Mouse (Mus musculus): ENCODE data around the gene Fmo5.

Gene Fmo5

DNA sequence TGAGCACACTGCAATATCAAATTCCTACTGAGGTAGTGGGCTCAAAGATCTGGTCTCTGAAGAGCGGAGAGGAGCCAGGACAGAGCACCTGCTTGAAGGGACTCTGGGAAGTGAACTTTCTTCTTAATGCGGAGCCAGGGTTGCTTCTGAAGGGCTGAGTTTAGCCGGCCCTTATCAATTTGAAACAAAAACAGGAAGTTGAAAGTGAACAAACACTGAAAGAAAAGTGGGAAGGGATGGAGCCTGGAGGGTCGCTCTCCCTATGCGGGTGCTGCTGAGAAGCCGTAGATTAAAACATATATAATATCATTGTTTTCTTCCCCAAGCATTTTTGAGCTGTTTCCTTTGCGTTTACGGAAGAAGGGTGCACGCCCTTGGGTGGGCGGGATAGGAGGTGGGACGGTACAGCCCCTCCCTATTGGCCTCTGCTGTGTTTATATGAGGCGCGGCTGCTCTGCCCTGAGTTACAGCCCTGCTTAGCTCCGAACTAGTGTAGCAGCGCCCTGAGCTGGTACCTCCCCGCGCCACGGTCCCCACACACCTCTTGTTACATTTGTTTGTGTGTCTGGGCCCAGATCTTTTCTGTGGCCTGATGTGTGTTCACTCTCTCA, at the start of gene Fmo5:
Gene Fmo5 (plus strand): TSS at position 414 of the 611 bp plus-strand sequence.
- no peak for DNase-seq (ENCODE audit: low spot score)

DNA sequence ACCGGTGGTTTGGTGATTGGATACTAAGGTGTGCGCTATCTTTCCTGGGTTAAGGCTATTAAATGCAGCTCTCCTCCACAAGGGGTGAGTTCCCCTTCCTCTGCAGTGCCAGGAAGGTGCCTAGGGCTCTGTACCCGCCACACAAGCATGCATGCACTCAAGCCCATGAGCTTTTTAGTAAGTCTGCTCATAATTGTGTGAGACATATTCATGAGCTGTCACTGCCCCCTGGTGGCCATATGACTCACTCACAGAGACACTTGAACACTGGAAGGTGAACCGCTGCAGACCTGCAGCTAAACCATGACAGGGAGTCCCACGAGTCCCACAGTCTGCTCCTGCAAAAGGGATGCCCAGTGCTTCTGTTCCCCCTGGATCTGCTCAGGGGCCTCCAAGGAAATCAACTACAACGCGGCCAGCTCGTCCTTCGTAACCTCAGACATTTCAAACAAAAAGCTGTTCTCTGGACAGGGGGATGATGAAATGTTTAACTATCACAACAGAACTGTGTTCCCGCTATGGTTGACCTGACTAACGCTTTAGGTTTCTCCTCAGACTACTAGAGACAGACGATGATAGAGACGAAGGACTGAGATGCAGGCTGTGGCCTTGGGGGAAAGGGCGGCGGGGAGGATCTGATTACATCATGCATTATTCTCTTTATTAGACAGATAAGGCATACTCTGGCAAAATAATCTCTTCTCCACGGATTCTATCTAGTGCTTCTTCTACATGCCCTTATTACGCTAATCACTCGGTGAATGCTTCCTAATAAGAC, 43.0 kb upstream of the Fmo5 start:
- DNase-seq (ENCODE audit: low spot score), result peak; percentile 86

DNA sequence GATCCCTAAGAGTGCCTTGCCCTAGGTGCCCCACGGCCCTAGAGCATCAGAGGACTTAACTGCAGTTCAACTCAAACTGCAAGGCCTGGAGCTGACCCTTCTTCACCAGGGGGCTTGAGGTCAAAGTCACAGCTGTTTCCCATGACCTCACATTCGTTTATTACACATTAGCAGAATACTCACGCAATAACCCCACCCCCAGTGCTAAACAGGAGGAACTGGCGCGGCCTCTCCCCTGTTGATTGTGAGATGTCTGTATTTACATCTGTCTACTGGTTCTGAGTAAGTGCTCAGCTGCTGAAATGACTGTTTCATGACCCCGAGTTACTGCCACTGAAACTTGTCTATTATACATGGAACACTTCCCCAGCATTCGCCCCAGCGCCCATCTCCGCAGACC, 40.9 kb upstream of the Fmo5 start:
- DNase-seq (ENCODE audit: low spot score), result no peak

DNA sequence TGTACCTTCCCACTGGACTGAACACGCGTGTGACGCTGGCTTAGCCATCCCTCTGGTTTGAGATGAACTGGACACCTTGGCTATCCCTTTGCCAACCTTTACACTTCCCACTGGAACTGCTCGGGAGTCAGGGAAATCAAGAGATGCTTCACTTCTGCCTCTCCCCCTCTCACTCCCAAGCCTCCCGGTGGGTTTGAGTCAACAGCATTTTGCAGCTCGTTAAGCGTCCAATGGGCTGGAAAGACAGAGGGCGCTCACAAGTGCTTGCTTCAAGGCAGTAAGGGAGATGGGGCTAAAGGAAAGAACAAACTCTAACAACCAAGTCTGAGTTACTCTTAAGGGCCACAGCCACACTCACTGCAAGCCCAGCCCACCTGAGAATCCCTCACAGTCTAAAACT, 37.9 kb upstream of the Fmo5 start:
- no peak for DNase-seq (ENCODE audit: low spot score)

DNA sequence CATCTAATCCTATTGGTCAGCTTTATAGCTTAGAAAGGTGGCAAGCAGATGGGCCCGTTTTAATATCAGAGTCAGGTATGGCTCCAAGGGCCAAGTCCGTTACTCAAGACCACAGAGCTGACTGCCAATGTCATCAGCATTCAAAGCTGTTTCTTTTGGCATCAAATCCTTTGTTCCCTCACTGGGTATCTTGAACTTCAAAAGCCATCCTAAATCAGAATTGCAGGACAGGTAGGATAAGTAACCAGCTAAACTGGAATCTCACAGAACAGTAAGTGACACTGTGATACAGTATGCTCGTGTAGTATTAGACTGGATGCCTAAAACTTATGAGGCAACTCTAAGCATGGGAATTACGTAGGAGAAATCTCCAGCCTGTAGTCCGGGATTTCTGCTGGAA, 35.5 kb upstream of the Fmo5 start:
- DNase-seq (ENCODE audit: low spot score), result no peak

DNA sequence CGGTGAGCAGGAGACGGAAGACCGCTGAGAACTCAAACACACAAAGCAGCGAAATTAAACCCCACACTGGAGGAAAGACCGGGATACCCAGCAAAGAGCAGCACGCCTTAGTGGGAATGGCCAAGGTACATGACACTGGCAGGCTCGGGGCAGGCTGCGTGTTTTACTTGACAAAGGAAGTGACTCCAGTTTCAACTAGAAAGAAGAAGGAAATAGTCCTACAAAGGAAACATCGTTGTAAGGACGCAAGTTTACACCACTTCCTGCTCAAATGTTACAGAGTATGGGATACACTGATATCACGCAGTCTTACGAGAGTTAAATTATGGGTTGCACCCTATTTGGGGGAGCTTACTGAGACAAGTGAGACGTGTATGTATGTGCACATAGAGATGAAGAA, 34.5 kb upstream of the Fmo5 start:
- no peak for DNase-seq (ENCODE audit: low spot score)

DNA sequence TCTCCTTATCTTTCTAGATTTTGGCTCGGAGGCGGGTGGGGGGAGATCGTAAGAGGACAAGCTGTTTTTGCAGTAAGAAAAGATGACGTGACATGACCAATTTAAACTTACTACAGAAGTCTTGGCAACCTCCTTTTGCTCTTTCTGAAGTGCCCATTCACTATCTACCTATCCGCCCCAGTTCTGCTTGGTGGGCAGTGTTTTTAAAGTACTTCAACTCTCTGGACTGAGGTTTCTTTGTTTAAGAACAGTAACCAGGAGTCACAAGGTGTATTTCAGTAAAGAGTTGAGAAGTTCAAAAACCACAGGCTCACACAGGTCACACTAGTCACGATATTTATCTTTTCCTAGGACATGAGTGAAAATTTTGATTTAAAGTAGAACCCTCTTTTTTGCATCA, 33.5 kb upstream of the Fmo5 start:
- DNase-seq (ENCODE audit: low spot score), result no peak

DNA sequence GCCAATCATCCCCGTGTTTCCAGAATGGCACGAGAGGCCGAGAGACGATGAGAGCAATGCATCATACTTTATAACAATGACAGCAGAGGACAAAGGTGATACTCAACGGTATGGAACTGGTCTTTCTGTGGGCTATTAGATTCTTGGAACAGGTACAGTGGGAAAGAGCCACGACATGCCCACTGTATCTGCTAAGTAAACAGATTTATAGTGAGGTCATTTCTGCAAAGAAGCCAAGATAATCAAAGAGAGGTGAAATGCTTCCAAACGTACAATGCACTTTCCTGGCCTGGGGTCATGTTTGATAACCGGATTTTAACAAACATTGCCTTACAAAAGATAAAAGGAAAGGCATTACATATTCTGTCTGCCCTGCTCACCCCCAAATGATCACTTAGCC, 31.8 kb upstream of the Fmo5 start:
- no peak for DNase-seq (ENCODE audit: low spot score)

DNA sequence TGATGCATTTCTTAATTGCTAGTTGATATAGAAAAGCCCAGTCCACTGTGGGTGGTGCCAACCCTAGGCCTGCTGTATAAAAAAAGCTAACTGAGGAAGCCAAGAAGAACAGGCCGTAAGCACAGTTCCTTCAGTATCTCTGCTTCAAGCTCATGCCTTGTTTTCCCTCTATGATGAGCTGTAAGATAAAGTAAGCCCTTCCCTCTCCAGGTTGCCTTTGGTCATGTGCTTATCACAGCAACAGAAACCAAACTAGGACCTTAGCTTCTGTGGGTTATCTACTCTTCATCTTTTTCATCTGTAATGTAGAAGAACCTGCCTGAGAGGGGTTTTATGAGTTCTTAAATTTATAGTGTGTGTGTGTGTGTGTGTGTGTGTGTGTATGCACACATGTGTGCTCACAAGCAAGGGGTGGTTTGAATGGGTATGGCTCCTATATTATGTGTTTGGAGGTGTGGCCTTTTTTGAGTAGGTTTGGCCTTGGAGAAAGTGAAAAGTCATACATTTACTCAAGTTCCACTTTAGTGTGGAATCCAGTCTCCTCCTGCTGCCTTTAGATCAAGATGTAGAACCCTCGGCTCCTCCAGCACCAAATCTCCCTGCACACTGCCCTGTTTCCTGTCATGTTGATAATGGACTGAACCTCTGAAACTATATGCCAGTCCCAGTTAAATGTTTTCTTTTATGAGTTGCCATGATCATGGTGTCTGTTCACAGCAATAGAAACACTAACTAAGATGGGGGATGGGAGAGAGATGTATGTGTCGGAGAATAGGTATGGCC, 28.4 kb upstream of the Fmo5 start:
- no peak for DNase-seq (ENCODE audit: low spot score)

DNA sequence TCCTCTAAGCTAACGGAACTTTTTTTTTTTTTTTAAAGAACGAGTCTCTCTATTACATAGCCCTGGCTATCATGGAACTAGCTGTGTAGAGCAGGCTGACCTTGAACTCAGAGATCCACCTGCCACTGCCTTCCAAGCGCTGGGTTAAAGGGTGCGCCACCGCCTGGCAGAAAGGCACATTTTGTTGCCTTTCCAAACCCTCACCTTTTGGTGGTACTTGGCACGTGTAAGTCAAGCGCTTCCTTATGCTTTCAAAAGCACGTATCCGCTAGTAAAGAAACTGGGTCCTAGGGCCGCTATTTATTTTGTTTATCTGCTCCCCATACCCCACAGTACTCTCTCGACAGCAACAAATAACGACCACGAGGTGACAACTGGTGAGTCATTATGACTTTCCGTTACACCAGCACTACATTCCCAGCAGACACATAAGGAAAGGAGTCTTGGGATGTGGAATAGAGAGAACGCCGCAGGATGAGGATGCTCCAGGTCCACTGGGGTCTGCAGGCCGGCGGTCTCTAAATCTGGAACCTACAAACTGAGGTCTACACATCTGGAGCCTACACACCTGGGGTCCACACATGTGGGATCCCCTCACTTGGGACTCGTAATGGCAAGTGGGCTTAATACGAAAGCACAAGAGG, 19.3 kb upstream of the Fmo5 start:
- DNase-seq (ENCODE audit: low spot score), result peak; percentile 47

DNA sequence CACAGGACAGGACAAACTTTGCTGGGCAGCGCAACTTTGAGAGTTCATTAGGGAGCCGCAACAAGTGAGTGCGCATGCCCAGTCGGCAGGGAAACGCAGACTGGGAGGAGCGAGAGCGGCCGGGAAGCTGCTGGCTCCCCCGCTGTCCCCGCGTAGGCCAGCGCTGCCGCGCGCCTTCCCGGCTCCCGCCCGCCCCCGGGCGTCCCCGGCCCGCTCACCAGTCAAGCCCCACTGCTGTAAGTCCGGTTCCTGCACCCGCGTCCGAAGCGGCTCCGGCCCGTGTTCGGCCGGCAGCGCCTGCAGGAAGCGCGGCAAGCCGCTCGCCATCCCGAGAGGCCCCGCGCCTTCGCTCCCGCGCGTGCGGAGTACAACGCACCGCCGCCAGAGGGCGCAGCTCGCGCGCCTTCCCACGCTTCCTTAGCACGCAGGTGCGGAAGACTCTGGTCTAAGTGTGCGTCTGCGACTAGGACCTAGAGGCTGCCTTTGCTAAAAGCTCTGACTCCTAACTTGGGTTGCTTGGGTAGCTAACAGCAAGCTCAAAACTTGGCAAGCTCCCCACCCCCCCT, 18.7 kb upstream of the Fmo5 start, which contains the start of gene Chd1l:
Gene Chd1l (minus strand): TSS at position 359 of the 566 bp plus-strand sequence.
- peak; percentile 91 for DNase-seq (ENCODE audit: low spot score)

DNA sequence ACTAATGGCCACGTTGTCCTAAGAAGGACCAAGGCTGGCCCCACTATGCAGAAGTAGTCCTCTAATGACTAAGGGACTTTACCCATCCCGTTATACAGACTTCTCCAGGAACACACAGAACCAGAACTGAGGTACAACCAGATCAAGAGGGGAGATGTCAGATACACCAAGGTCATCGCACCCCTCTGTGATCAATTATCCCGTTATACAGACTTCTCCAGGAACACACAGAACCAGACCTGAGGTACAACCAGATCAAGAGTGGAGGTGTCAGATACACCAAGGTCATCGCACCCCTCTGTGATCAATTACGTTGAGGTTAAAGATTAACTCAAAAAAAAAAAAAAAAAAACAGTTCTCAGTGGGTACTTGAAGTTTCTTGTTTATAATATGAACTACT, 17.6 kb upstream of the Fmo5 start:
- DNase-seq (ENCODE audit: low spot score), result no peak

DNA sequence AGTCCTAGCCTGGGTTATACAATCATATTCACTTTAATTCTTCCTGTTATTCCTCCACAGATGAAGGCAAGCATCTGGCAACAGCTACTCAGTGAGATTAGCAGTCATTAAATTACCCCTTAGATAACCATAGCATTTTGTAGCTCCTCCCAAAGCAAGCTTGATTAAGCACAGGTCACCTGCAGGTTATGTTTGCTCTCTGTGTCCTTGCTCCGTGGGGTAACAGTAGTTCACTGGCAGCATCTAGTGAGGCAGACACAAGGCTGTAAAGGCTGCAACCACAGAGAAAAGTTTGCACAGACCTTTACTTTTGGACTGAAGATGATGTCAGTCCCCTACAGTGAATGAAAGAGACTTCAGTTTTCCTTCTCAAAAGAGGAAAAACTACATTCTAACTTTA, 13.4 kb upstream of the Fmo5 start:
- no peak for DNase-seq (ENCODE audit: low spot score)

DNA sequence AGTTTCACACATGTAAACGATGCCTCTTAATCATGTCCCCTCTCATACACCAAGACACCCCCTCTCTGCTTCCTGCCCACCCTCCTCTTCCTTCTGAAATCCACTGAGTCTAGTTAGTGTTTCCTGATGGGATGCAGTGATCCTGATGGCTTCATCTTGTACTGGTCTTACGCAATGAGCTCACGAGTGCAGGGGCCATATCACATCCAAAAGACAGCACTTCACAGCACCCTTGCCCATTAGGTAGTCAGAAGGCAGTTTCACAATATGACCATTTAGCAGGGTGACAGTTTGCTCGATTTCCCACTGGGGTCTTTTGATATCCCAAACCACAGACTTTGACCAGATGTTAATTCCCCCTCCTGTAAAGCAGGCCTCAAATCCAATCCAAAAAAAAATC, 12.7 kb upstream of the Fmo5 start:
- DNase-seq (ENCODE audit: low spot score), result no peak

DNA sequence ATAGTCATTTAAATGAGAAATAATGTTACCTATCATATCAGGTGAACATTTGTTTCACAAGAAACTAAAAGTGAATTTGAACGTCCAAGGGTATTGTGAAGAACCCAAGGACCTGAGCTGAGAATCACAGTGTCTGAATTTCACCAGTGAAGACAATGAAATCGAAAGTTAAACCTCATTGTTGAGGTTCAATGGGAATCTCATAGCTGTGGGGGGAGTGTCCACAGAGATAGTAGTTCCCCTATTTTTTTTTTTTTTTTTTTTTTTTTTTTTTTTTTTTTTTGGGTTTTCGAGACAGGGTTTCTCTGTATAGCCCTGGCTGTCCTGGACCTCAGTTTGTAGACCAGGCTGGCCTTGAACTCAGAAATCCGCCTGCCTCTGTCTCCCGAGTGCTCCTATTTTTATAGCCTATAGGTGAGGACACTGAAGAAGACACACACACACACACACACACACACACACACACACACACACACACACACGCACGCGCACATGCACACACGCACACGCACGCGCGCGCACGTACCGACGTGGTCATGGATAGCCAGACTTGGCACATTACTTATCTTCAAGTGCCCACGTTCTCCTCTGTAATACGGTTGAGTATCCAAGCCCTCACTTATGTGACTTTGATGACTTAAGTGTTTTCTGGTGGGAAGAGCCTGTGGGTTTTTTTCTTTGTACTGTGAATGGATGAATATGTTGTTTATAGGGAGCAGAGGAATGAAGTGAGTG, 11.3 kb upstream of the Fmo5 start:
- DNase-seq (ENCODE audit: low spot score), result no peak

DNA sequence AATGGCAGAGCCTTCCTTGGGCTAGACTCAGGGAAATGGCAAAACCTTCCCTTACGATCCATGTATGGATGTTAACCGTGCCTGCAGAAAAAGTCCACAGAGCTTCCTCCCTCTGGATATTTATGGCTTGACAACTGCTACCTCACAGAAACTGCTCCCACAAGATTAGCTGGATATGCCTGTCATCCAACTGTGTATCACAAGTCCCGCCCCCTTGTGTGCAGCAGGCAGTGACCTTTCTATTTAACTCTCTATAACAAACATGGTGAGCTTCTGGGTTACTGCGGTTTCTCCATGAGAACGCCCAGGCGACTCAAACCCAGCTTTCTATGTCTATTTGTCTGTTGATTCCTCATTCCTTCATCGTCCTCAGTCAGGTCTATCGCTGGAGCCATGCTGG, 10.7 kb upstream of the Fmo5 start:
- DNase-seq (ENCODE audit: low spot score), result no peak

DNA sequence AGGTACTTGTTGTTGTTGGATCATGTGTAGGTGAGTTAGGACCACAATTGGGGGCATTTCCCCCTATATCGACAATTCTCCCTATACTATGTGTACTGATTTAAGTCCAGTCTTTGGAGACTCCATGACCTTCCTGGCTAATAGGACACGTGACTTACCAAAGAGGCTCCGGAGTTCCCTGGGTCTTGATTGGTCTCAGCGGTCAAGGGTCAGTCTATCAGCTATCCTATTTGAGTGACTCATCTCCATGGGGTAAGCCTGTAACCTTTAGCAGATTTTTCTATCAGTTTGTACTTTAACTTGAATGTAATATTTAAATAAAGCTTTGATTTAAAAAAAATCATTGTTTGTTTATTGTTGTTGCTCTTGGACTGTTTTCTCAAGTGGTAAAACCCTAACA, 7.9 kb upstream of the Fmo5 start:
- DNase-seq (ENCODE audit: low spot score), result no peak

DNA sequence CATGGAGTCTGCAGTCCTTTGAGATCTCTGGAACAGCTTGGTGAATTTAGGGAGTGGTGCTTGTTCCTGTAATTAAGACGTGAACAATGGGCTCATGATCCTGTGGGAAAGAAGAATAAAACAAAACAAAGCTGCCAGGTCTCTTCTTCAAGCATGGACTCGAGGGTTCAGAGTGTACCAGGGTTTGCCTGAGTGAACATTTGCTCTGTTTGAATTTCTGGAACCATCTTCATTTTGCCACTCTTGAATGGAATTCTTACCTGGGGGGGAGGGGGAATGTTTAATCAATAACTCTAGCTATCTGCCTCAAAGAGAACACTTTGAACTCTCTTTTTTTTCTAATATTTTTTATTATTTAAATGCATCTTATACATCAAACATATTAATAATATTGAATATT, 4.0 kb upstream of the Fmo5 start:
- no peak for DNase-seq (ENCODE audit: low spot score)

DNA sequence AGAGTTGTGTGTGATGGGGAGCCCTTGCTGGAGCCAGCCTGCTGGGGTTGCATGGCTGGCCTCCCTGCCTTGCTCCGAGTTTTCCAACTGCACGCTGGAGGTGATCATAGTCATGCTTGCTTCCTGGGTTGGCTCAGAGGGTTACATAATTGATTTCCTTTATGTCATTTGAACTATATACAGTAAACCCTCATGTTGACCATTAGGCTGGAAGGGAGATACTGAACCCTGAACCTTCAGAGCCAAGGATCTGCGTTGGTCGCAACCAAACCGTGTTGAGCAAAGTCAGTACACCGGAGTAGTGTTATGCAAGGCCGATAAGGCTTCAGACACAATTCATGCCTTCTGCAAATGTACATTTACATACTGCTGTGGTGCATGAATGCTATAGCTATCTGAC, 711 bp upstream of the Fmo5 start:
- no peak for DNase-seq (ENCODE audit: low spot score)

DNA sequence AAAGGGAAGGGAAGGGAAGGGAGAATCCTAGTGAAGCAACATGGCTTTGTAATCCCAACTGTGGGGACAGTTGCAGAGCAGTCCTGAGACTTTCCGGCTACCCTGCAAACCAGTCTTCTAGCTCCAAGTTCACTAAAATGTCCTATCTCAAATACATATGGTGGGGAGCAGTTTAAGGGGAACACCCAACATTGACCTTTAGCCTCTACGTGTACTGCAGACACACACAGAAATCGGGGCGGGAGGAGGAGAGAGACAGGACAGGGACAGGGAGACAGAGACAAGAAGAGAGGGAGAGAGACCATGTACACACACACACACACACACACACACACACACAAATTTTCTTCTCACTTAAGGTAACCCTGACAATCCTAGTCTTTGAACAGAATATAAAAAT, 1.3 kb downstream of the Fmo5 start:
- DNase-seq (ENCODE audit: low spot score), result no peak

DNA sequence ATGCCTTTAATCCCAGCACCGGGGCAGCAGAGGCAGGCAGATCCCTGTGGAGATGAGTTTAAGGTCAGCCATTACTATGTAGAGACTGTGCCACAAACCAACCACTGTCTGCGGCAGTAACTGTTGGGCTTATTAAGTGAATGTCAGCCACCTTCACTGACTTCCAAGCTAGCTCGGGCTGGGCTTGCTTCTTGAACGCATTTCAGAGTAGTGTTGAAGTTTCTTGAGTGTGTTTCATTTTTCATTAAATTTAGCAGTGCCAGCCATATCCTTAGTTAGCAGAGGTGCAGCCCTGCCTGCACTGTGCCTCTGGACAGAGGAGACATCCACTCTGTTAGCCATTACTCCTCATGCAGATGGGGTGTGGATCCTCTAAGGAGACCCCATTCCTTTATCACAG, 2.1 kb downstream of the Fmo5 start:
- DNase-seq (ENCODE audit: low spot score), result no peak
